Mouse (Mus musculus): ENCODE measurements at regions not wholly inside any gene's neighbourhood (a gene's known extent, or its start where the extent isn't known, plus 50 kb on each side); places are given as distances from the start of the nearest gene placed in this dataset.

GRCm38 (mm10) chr1:34740891-34741290, 102.0 kb downstream of the Fam168b start:
- DNase-seq: no peak

DNA sequence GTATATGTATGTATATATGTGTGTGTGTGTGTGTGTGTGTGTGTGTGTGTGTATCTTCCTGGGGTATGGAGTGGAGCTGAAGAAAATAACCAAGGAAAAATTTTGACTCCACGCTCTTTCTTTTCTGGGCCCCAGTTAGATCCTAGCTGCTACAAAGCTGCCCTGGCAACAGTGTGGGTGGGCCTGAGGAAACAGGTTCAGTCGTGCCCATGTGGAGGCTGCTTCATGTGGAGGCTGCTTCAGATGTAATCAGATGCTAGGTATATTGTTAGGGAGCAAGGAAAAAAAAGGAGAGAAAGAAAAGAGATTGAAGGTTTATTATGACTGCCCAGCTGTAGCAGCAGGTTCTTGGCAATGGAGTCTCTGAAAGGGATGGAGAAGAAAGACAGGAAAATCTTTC, 100.6 kb downstream of the Fam168b start:
- DNase-seq: no peak

GRCm38 (mm10) chr1:34745881-34746280, 97.0 kb downstream of the Fam168b start:
- no peak for DNase-seq

GRCm38 (mm10) chr1:34749161-34750040, 93.5 kb downstream of the Fam168b start:
- DNase-seq: no peak

GRCm38 (mm10) chr1:34750061-34751054, 92.5 kb downstream of the Fam168b start:
- no peak for DNase-seq

GRCm38 (mm10) chr1:34751128-34751527, 91.7 kb downstream of the Fam168b start:
- no peak for DNase-seq

- no peak for DNase-seq
These were observed 89.3 kb downstream of the Fam168b start for GRCm38 (mm10) chr1:34753581-34753980.

- DNase-seq: no peak
These were observed 82.3 kb downstream of the Fam168b start for GRCm38 (mm10) chr1:34760547-34760946.

GRCm38 (mm10) chr1:34761436-34761835, 81.4 kb downstream of the Fam168b start:
- no peak for DNase-seq

DNA sequence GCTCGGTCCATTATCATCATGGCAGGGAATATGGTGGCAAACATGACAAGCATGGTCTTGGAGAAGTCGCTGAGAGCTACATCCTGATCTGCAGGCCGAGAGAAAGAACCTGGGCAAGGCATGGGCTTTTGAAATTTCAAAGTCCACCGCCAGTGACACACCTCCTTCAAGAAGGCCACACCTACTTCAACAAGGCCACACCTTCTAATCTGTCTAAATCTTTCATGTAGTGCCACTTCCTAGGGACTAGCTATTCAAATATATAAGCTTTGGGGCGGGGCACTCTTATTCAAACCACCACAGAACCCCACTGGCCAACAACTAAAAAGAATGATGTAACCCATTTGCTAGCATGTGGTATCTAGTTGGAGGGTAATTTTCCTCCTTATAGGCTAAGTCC, 81.0 kb downstream of the Fam168b start:
- DNase-seq: no peak
